Mouse (Mus musculus): ENCODE results near the gene Hoxc13. TPM values are rescaled to one million over a fixed set of nuclear protein-coding genes. Genes with fewer than 3 reads are reported as not detected.

Hoxc13 gene
- polyA plus RNA-seq, 1 experiment from 2014 or later = not detected

- Histone ChIP-seq H3K9me3 (ENCODE audit: low read length) (no peaks in the 10 kb centered on the region), H3K9ac (replicated peaks; ENCODE audit: low read length) (no peak within 1 kb of the TSS), H3K27me3 (ENCODE audit: insufficient read depth, low read length) (peaks cover 99% of the 10 kb centered on the region), H3K4me1 (ENCODE audit: insufficient read depth, low read length) (peaks cover 8% of the 10 kb centered on the region; the same call in 1 of the 2 replicates), H3K27ac (ENCODE audit: low read length) (no peak within 1 kb of the TSS), H3K36me3 (ENCODE audit: insufficient read depth, low read length) (no peaks in the 10 kb centered on the region), H3K4me3 (ENCODE audit: low read length) (no peak within 1 kb of the TSS), H3K4me2 (replicated peaks; ENCODE audit: low read depth, low read length) (no peak within 1 kb of the TSS)
- no peak for ATAC-seq (ENCODE audit: low FRiP score, low TSS enrichment)
- 1% methylated on average over 31 of the region's 31 CpGs for WGBS
Observed at GRCm38 (mm10) chr15:102936279-102936972, 15.5 kb downstream of the Hoxc13 start, which contains the start of gene Hoxc12. Gene Hoxc12 (plus strand): TSS chr15:102936757.

DNA sequence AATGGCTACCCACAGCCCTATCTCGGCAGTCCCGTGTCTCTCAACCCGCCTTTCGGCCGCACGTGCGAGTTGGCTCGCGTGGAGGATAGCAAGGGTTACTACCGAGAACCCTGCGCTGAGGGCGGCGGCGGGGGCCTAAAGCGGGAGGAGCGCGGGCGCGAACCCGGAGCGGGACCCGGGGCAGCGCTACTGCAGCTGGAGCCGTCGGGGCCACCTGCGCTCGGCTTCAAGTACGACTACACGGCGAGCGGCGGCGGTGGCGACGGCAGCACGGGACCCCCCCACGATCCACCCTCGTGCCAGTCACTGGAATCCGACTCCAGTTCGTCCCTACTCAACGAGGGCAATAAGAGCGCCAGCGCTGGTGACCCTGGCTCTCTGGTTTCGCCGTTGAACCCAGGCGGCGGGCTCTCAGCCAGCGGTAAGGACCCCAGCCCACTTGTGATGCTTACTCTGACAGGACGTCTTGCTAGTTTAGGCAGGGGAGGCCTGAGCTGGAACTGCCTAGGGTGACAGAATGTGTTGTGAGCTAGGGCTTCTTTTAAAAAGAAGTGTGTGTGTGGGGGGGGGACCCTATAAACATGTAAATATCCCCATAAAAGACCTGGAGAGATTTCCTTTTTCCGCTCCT is 16.2 kb downstream of the Hoxc13 start:
- Histone ChIP-seq H3K9me3 (ENCODE audit: low read length) (no peaks in the 10 kb centered on the region), H3K4me2 (replicated peaks; ENCODE audit: low read depth, low read length) (no peak overlapping the region), H3K36me3 (ENCODE audit: insufficient read depth, low read length) (no peaks in the 10 kb centered on the region), H3K27me3 (ENCODE audit: insufficient read depth, low read length) (peaks cover 99% of the 10 kb centered on the region), H3K4me1 (ENCODE audit: insufficient read depth, low read length) (peaks cover 8% of the 10 kb centered on the region; the same call in 1 of the 2 replicates), H3K4me3 (ENCODE audit: low read length) (no peak overlapping the region), H3K9ac (replicated peaks; ENCODE audit: low read length) (no peak overlapping the region), H3K27ac (ENCODE audit: low read length) (no peak overlapping the region)
- WGBS = under 1% methylated on average over 50 of the region's 50 CpGs
- ATAC-seq (ENCODE audit: low FRiP score, low TSS enrichment) = no peak

- 0 out of 2 replicates have a peak, but pooled peaks have one; percentile 12 for ATAC-seq (ENCODE audit: low FRiP score, low TSS enrichment)
- 2% methylated on average over 34 of the region's 34 CpGs for WGBS
- Histone ChIP-seq H3K4me3 (ENCODE audit: low read length) (peak overlapping the region; percentile 16), H3K4me2 (replicated peaks; ENCODE audit: low read depth, low read length) (peak overlapping the region; percentile 32), H3K4me1 (ENCODE audit: insufficient read depth, low read length) (peaks cover 15% of the 10 kb centered on the region), H3K9ac (replicated peaks; ENCODE audit: low read length) (no peak overlapping the region), H3K27me3 (ENCODE audit: insufficient read depth, low read length) (peaks cover 97% of the 10 kb centered on the region), H3K9me3 (ENCODE audit: low read length) (no peaks in the 10 kb centered on the region), H3K27ac (ENCODE audit: low read length) (no peak overlapping the region), H3K36me3 (ENCODE audit: insufficient read depth, low read length) (no peaks in the 10 kb centered on the region)
Observed at GRCm38 (mm10) chr15:102939256-102940155, 18.6 kb downstream of the Hoxc13 start.

DNA sequence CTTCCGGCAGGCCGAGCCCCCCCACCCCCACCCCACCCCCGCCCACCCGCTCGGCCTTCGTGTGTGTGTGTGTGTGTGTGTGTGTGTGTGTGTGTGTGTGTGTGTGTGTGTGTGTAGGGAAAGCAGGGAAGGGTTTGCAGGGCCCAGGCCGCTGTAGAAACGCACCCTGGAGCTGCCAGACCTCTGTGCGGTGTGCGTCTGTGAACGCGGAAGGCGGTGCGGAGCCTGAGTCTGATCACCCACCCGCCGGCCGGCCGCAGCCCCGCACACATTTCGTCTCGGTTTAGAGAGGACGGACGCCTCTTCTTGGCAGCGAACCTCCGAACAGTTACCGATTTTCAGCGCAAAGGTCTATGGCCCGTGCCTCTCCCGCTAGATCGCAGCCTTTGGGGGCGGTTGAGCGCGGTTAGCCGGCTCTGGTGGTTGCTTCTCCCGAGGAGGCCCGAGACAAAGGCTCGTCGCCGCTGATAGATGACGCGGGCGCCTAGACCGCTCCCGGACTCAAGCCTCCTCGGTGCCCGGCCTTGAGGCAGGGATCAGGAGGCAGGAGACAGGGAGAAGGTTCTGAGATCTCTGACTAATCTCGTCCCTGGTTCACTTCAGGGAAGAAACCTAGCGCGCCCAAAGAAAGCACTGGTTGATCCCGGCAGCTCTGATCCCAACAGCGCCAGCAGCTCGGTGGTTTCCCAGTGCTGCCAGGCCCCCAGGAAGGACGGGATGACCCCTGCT is 22.0 kb downstream of the Hoxc13 start:
- Histone ChIP-seq H3K4me3 (ENCODE audit: low read length) (peak overlapping the region; percentile 41), H3K9ac (replicated peaks; ENCODE audit: low read length) (peak overlapping the region; percentile 63), H3K4me1 (ENCODE audit: insufficient read depth, low read length) (peaks cover 15% of the 10 kb centered on the region), H3K27me3 (ENCODE audit: insufficient read depth, low read length) (peaks cover 97% of the 10 kb centered on the region), H3K27ac (ENCODE audit: low read length) (no peak overlapping the region), H3K36me3 (ENCODE audit: insufficient read depth, low read length) (no peaks in the 10 kb centered on the region), H3K9me3 (ENCODE audit: low read length) (no peaks in the 10 kb centered on the region), H3K4me2 (replicated peaks; ENCODE audit: low read depth, low read length) (peak overlapping the region; percentile 60)
- under 1% methylated on average over 49 of the region's 53 CpGs for WGBS
- ATAC-seq (ENCODE audit: low FRiP score, low TSS enrichment) = peak; percentile 71; the same call in 1 of the 2 replicates

DNA sequence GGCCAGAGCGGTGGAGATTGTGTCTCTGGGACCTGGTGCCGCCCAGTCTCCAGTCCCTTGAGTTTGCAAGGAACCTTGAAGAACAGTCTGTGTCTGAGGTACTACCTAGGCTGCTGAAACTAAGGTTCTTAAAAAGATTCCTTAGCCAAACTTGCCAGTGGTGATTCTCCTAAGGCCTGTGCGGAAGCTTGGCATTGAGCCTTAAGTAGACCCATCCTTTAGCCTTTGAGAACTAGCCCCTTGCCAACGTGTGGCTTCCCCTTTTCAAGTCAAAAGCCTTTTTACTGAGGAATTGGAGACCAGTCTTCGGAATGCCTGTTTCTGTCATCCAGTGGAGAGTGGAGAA is 22.5 kb downstream of the Hoxc13 start:
- peak overlapping the region; percentile 41 for H3K4me3 ChIP-seq (ENCODE audit: low read length)
- no peaks in the 10 kb centered on the region for H3K9me3 ChIP-seq (ENCODE audit: low read length)
- 13% methylated on average over 5 of the region's 5 CpGs for WGBS
- peaks cover 97% of the 10 kb centered on the region for H3K27me3 ChIP-seq (ENCODE audit: insufficient read depth, low read length)
- H3K4me2 ChIP-seq (replicated peaks; ENCODE audit: low read depth, low read length) = peak overlapping the region; percentile 60
- H3K27ac ChIP-seq (ENCODE audit: low read length) = no peak overlapping the region
- H3K4me1 ChIP-seq (ENCODE audit: insufficient read depth, low read length) = peaks cover 15% of the 10 kb centered on the region
- ATAC-seq (ENCODE audit: low FRiP score, low TSS enrichment) = no peak
- H3K36me3 ChIP-seq (ENCODE audit: insufficient read depth, low read length) = no peaks in the 10 kb centered on the region
- no peak overlapping the region for H3K9ac ChIP-seq (replicated peaks; ENCODE audit: low read length)

DNA sequence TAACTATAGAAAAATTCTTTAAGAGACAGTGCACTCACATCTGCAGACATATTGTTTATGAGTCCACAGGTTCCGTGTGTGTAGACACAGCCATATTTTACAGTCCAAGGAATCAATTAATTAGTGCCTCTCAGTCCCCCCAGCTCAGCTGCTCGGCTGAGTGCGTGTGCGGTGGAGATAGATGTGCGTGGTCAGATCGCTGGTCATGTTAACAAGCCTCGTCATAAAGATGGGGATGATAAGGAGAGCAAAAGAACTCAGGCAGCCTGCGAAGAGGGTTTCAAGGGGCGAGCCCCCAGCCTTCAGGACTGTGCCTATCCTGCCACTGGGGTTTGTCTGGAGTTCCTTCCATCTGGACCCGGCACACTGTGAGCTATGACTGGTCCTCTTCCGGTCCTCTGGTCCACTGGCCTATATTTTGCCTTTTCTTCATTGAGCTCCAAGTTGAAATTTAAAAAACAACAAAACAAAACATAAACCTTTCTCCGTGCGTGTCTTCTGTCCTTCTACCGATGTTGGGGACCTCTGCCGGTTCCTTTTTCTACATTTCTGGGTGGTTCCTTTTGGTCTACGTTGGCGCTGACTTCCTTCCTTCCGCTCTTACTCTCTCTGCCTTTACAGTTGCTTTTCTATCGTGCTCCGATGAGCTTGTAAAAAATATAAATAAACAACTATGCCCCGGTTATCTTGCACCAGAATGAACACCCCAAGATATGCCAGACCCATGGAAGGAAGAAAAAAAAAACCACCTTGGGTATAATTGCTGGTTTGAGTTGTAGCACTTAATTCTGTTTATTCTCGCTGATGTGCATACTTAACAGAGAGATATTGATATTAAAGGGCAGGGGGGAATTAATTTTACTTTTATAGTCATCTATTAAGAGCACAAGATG is 24.5 kb downstream of the Hoxc13 start:
- Histone ChIP-seq H3K9ac (replicated peaks; ENCODE audit: low read length) (no peak overlapping the region), H3K9me3 (ENCODE audit: low read length) (no peaks in the 10 kb centered on the region), H3K4me3 (ENCODE audit: low read length) (no peak overlapping the region), H3K4me1 (ENCODE audit: insufficient read depth, low read length) (peaks cover 6% of the 10 kb centered on the region; the same call in 1 of the 2 replicates), H3K27me3 (ENCODE audit: insufficient read depth, low read length) (peaks cover 97% of the 10 kb centered on the region), H3K4me2 (replicated peaks; ENCODE audit: low read depth, low read length) (no peak overlapping the region), H3K36me3 (ENCODE audit: insufficient read depth, low read length) (no peaks in the 10 kb centered on the region), H3K27ac (ENCODE audit: low read length) (no peak overlapping the region)
- no peak for ATAC-seq (ENCODE audit: low FRiP score, low TSS enrichment)
- WGBS = 16% methylated on average over 22 of the region's 22 CpGs

- WGBS = 6% methylated on average over 9 of the region's 9 CpGs
Observed at GRCm38 (mm10) chr15:102947276-102947675, 26.4 kb downstream of the Hoxc13 start.

DNA sequence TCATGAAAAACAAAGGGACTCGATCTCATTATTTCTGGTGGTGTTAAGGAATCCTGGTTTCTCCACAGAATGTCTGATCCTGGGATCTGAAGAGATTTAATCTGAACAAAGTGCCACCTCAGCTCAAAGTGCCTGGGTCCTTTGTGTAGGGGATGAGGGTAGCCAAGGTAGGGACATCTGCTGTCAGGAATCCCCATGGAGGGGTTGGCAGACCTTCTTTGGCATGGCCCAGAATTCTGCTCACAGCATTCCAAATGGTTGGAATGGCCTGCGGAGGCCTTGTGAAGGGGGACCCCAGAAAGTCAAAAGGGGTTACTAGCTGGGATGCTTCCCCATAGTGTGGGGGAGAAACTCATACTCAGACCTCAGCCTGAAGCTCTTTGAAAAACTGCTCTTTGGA is 27.9 kb downstream of the Hoxc13 start:
- Histone ChIP-seq H3K9me3 (ENCODE audit: low read length) (no peaks in the 10 kb centered on the region), H3K4me3 (ENCODE audit: low read length) (no peak overlapping the region), H3K9ac (replicated peaks; ENCODE audit: low read length) (no peak overlapping the region), H3K4me2 (replicated peaks; ENCODE audit: low read depth, low read length) (no peak overlapping the region), H3K27me3 (ENCODE audit: insufficient read depth, low read length) (peaks cover 96% of the 10 kb centered on the region), H3K36me3 (ENCODE audit: insufficient read depth, low read length) (no peaks in the 10 kb centered on the region), H3K4me1 (ENCODE audit: insufficient read depth, low read length) (no peaks in the 10 kb centered on the region), H3K27ac (ENCODE audit: low read length) (no peak overlapping the region)
- WGBS = 31% methylated on average over 2 of the region's 2 CpGs
- no peak for ATAC-seq (ENCODE audit: low FRiP score, low TSS enrichment)

More at GRCm38 (mm10) chr15:102947276-102947675, 26.4 kb downstream of the Hoxc13 start:
- no peak overlapping the region for H3K4me3 ChIP-seq (ENCODE audit: low read length)
- no peak for ATAC-seq (ENCODE audit: low FRiP score, low TSS enrichment)
- H3K4me2 ChIP-seq (replicated peaks; ENCODE audit: low read depth, low read length) = no peak overlapping the region
- peaks cover 97% of the 10 kb centered on the region for H3K27me3 ChIP-seq (ENCODE audit: insufficient read depth, low read length)
- H3K27ac ChIP-seq (ENCODE audit: low read length) = no peak overlapping the region
- no peaks in the 10 kb centered on the region for H3K36me3 ChIP-seq (ENCODE audit: insufficient read depth, low read length)
- H3K9me3 ChIP-seq (ENCODE audit: low read length) = no peaks in the 10 kb centered on the region
- H3K9ac ChIP-seq (replicated peaks; ENCODE audit: low read length) = no peak overlapping the region
- peaks cover 6% of the 10 kb centered on the region; the same call in 1 of the 2 replicates for H3K4me1 ChIP-seq (ENCODE audit: insufficient read depth, low read length)
